Mouse (Mus musculus) layer of hippocampus, postnatal 14 days (tissue): Measurements from ENCODE around the gene Gm973. TPM values are rescaled to one million over a fixed set of nuclear protein-coding genes. Genes with fewer than 3 reads are reported as not detected.

Experiments
- DNase-seq, 2 experiments: peaks; one replicate each; pipeline ENCODE4 v3.0.0; 2021 to 2022; ENCODE audit warnings: low spot score in 2 of 2, mixed read lengths in 1 of 2
- total RNA-seq, 2 experiments: library from RNA; stranded (reverse); gene quantifications; 2 replicates each; pipeline ENCODE4 v1.2.3; 2021

Gene Gm973
- total RNA-seq, 2 experiments from 2014 or later: 10.2 to 11.5 TPM

DNA sequence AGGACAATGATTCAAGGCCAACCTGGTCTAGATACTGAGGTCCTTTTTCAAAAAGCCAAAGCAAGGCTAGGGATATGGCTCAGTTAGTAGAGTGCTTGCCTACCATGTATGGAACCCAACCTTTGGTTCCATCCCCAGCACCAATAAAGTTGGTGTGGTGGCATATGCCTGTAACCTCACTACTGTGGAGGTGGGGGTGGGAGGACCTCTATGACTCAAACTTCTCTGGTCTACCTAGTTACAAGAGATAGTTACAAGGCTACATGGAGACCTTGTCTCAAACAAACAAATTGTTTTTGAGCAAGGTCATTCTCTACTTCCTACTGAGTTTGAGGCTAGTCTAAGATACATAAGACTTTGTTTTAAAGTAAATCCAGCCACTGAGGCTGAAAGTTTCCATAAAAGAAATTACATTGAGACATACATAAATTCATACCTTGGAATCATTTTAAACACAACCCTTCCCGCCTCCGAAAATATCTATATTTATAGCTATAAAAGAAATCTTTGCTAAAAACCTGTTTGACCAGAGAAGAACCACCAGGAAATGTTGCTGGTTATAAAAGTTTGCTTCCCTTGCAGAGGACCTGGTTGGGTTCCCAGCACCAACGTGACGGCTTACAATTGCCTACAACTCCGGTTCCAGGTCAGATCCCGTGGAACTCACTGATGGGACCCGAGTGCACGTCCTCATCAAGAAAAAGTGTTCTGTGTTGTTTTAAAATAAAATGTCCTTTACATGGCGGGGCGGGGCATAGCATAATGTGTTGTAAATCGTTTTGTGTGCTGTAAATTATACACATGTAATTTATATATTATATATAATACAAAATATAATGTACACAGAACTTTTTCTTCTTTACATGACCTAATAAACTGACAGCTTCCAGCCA is 168.1 kb downstream of the Gm973 start:
- DNase-seq: peak in 1 of 2 experiments; percentile 11

DNA sequence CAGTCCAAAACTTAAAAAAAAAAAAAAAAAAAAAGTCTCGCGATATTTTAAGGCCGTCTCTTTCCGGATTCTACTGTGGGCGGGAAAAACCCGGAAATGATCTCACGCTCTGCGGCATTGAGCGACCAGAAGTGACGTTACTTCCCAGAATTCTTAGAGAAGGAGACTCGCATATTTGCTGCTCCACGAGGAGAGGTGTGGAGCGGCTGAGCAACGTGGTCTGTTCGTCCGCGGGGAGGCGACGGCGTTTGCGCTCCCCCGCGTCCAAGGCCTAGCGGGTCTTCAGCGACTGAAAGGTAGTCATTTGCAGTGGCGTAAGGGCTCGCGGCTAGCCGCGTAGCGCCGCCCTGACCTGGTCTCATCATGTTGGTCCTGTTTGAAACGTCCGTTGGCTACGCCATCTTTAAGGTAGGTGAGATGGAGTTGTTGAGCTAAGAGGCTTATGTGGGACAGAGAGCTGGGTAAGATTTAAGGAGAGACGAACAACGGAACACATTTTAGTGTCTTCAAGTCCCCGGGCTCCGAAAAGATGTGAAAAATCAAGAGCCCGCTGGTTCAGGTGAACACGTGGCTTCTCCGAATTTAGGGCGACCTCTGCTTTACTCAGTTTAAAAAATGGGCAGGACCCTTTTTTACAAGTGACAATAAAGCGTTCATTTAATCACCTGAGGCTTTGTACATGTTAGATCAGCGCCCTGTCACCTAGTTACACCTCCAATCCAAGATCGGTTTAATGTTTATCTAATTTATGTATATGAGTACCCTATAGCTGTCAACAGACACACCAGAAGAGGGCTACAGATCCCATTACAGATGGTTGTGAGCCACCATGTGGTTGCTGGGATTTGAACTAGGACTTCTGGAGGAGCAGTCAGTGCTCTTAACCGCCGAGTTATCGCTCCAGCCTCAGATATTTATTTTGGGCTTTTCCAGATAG is 169.0 kb downstream of the Gm973 start, which contains the start of gene Nop58:
TSS of gene Nop58 (plus strand) at position 153 of the 937 bp plus-strand sequence.
- peak; percentile 85 to 96 for DNase-seq

Other genes with a start within 250 kb of the Gm973 start
- gene Fzd7, start 33.8 kb upstream of the Gm973 start, total RNA-seq: 1 to 10 TPM; 4.7 to 7.0 TPM
- gene Sumo1, start 154.6 kb downstream of the Gm973 start, total RNA-seq: 100 to 1,000 TPM; 101 to 105 TPM
- gene Nop58, start 168.7 kb downstream of the Gm973 start, total RNA-seq: 10 to 100 TPM; 64.1 to 68.6 TPM
- gene Bmpr2, start 247.1 kb downstream of the Gm973 start, total RNA-seq: 100 to 1,000 TPM in 1 of 2 experiments, 10 to 100 TPM in 1; 94.2 to 102 TPM